Mouse (Mus musculus) cortical plate, adult 2 months (tissue): Measurements from ENCODE around the gene Smox.

ENCODE experiments used
- CTCF ChIP-seq: fragments of 200-500 bp; IDR thresholded peaks from 2 replicates; pipeline ENCODE4 v1.5.1; 2011; ENCODE audit warnings: mild to moderate bottlenecking, control low read depth, low read length; ENCODE audit not compliant: insufficient read depth; ENCODE audit errors: extremely low read depth
- POLR2A ChIP-seq: fragments of 200-500 bp; IDR thresholded peaks from 2 replicates; pipeline ENCODE4 v1.6.1; 2011; ENCODE audit warnings: mild to moderate bottlenecking, low read length, control low read depth; ENCODE audit not compliant: insufficient read depth; ENCODE audit errors: extremely low read depth

DNA sequence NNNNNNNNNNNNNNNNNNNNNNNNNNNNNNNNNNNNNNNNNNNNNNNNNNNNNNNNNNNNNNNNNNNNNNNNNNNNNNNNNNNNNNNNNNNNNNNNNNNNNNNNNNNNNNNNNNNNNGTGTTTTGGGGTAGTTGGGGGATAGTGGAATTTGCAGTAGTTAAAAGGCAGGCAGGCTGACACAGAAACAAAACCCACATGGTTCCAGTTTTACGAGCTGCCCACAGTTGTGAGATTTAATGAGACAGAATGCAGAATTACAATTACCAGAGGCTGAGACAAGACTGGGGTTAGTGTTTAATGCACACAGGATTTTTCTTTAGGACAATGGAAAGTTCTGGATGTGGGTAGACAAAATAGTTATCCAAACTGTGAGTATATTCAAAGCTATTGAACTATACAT, 9.6 kb upstream of the Smox start:
- TF ChIP-seq CTCF (no peak), POLR2A (no peak)
